9 mouse cellular contexts compared by ENCODE assay signal in the genomic region with DNA sequence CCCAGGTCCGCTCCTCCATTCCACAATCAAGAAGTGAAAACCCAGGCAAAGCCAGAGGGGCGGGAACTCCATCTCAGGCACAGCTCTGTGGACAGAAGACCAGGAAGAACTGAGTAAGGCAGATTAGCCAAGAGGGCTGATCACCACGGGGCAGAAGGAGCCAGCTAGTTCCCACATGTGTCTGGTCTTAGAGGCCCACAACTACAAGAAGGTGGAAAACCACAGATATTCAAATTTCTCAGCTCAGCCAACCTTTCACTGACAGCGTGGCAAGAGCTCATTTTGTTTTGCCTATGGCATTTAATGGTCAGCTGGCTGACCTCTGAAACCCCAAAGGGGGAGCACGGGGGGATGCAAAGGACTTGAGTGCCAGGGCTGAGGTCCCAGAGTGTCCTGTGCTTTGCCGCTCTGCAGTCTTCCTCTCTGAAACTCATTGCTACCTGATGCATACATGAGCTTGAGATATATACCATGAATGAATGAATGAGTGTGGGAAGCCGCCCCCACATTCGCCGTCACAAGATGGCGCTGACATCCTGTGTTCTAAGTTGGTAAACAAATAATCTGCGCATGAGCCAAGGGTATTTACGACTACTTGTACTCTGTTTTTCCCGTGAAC. TPM values are rescaled to one million over a fixed set of nuclear protein-coding genes. Genes with fewer than 3 reads are reported as not detected.
DNase-seq lines count a peak whose midpoint lies in the region; ATAC-seq lines count a peak whose summit lies in the region.
"Had no signal": no experiment of that assay in that cellular context is flagged by ENCODE, and none has a peak within 500 bp of the region (broad histone marks: within the 10 kb centered on the region; RNA-seq: fewer than 3 reads in every experiment).

No protein-coding gene starts in this region.

- WGBS in heart, embryonic 12.5 days: 64% methylated on average over 12 of the region's 13 CpGs
- WGBS in hindbrain, embryonic 11.5 days: 58% methylated on average over 10 of the region's 13 CpGs

- no peak overlapping the region for H3K4me3 ChIP-seq in heart, embryonic 12.5 days
- no peak overlapping the region for H3K4me3 ChIP-seq in hindbrain, embryonic 11.5 days (ENCODE audit: low read depth, low read length)

- H3K27me3 ChIP-seq in heart, embryonic 12.5 days (replicated peaks): no peaks in the 10 kb centered on the region
- no peaks in the 10 kb centered on the region for H3K27me3 ChIP-seq in hindbrain, embryonic 11.5 days (ENCODE audit: control insufficient read depth, insufficient read depth, low read length)

- 0 out of 2 replicates have a peak overlapping the region, but pooled peaks have one; percentile 20 for H3K9ac ChIP-seq in heart, embryonic 12.5 days
- no peak overlapping the region for H3K9ac ChIP-seq in hindbrain, embryonic 11.5 days (ENCODE audit: low read depth, low read length)

- peaks cover 16% of the 10 kb centered on the region for H3K9me3 ChIP-seq in heart, embryonic 12.5 days (replicated peaks)
- no peaks in the 10 kb centered on the region for H3K9me3 ChIP-seq in hindbrain, embryonic 11.5 days (ENCODE audit: control insufficient read depth, low read length)

- H3K36me3 ChIP-seq in heart, embryonic 12.5 days: peaks cover 15% of the 10 kb centered on the region
- H3K36me3 ChIP-seq in hindbrain, embryonic 11.5 days (ENCODE audit: control insufficient read depth, insufficient read depth, low read length): no peaks in the 10 kb centered on the region

- H3K4me1 ChIP-seq in heart, embryonic 12.5 days (replicated peaks): no peaks in the 10 kb centered on the region
- H3K4me1 ChIP-seq in hindbrain, embryonic 11.5 days (replicated peaks; ENCODE audit: control insufficient read depth, insufficient read depth, low read length): no peaks in the 10 kb centered on the region

- H3K4me2 ChIP-seq in heart, embryonic 12.5 days: peak overlapping the region; percentile 53
- no peak overlapping the region for H3K4me2 ChIP-seq in hindbrain, embryonic 11.5 days (replicated peaks; ENCODE audit: low read depth, low read length)

- no peak overlapping the region for H3K27ac ChIP-seq in heart, embryonic 12.5 days (ENCODE audit: poor library complexity, severe bottlenecking)
- no peak overlapping the region for H3K27ac ChIP-seq in hindbrain, embryonic 11.5 days (ENCODE audit: low read depth, low read length)

- DNase-seq in heart, adult 18-20 months: no peak
- peak; percentile 7 for DNase-seq in Muller cell, postnatal 12 days (ENCODE audit: inconsistent ontology term)
- peak; percentile 17 for DNase-seq in hindbrain, embryonic 11.5 days (ENCODE audit: low spot score)
- DNase-seq in layer of hippocampus, postnatal 10 days (ENCODE audit: low spot score in 2 of 2): no peak
- no peak for DNase-seq in urinary bladder, adult 2 months (ENCODE audit: low spot score)
- DNase-seq: lung, postnatal 36 days had no signal

- no peak for ATAC-seq in heart, embryonic 12.5 days (ENCODE audit: insufficient number of reproducible peaks, low FRiP score)
- no peak for ATAC-seq in hindbrain, embryonic 11.5 days (ENCODE audit: low FRiP score)
- 0 out of 2 replicates have a peak, but pooled peaks have one; percentile 20 for ATAC-seq in megakaryocyte progenitor cell, adult 5-6 weeks (replicated peaks; ENCODE audit: poor library complexity)
- no peak for ATAC-seq in inflammation-experienced regulatory T-cells, adult 6 months

RNA-seq across cellular contexts. Expression of a gene that starts 17.7 kb away (rescaled TPM):
- polyA plus RNA-seq in heart, embryonic 12.5 days (2016; fragmentation: Nextera tagmentation; extraction: Ambion mirVana): 5.2 and 6.1 TPM in 2 replicates
- 1 to 10 TPM; 3.6 to 4.9 TPM for total RNA-seq in heart, adult 18-20 months (2021)
- polyA plus RNA-seq in hindbrain, embryonic 11.5 days (2014; fragmentation: Nextera tagmentation; extraction: Ambion mirVana): 8.1 and 8.7 TPM in 2 replicates
- total RNA-seq in megakaryocyte progenitor cell, adult 5-6 weeks (2015): 180 and 190 TPM in 2 replicates
- total RNA-seq in megakaryocyte progenitor cell, adult 5-6 weeks (2017): 116 and 133 TPM in 2 replicates
- total RNA-seq in layer of hippocampus, postnatal 10 days (2021): 1 to 10 TPM; 7.6 to 8.8 TPM
- polyA plus RNA-seq in inflammation-experienced regulatory T-cells, adult 6 months (2017; shearing (Covaris generic)): 10 to 100 TPM; 42.7 to 71.0 (median 53.2) TPM
- polyA plus RNA-seq in urinary bladder, adult 2 months (2012; rRNA removed): 19.4 TPM in 2 replicates

RNA-seq across cellular contexts. Expression of a gene that starts 31.9 kb away (rescaled TPM):
- polyA plus RNA-seq in heart, embryonic 12.5 days (2016; fragmentation: Nextera tagmentation; extraction: Ambion mirVana): not detected in 2 replicates
- not detected for total RNA-seq in heart, adult 18-20 months (2021)
- polyA plus RNA-seq in hindbrain, embryonic 11.5 days (2014; fragmentation: Nextera tagmentation; extraction: Ambion mirVana): not detected in 2 replicates
- 103 and 110 TPM in 2 replicates for total RNA-seq in megakaryocyte progenitor cell, adult 5-6 weeks (2015)
- 81.8 and 101 TPM in 2 replicates for total RNA-seq in megakaryocyte progenitor cell, adult 5-6 weeks (2017)
- total RNA-seq in layer of hippocampus, postnatal 10 days (2021): not detected
- polyA plus RNA-seq in inflammation-experienced regulatory T-cells, adult 6 months (2017; shearing (Covaris generic)): under 1 TPM in 2 of 3 experiments, not detected in 1; 0.38 to 0.63 TPM
- 0.14 and 0.24 TPM in 2 replicates for polyA plus RNA-seq in urinary bladder, adult 2 months (2012; rRNA removed)

RNA-seq across cellular contexts. Expression of a gene that starts 48.1 kb away (rescaled TPM):
- polyA plus RNA-seq in heart, embryonic 12.5 days (2016; fragmentation: Nextera tagmentation; extraction: Ambion mirVana): 20.9 and 22.7 TPM in 2 replicates
- total RNA-seq in heart, adult 18-20 months (2021): 10 to 100 TPM; 10.1 to 10.4 TPM
- 47.5 and 47.7 TPM in 2 replicates for polyA plus RNA-seq in hindbrain, embryonic 11.5 days (2014; fragmentation: Nextera tagmentation; extraction: Ambion mirVana)
- total RNA-seq in megakaryocyte progenitor cell, adult 5-6 weeks (2015): 18.0 and 22.8 TPM in 2 replicates
- total RNA-seq in megakaryocyte progenitor cell, adult 5-6 weeks (2017): 29.0 and 30.7 TPM in 2 replicates
- total RNA-seq in layer of hippocampus, postnatal 10 days (2021): 10 to 100 TPM; 58.9 to 62.3 TPM
- 10 to 100 TPM; 32.4 to 45.8 (median 43.7) TPM for polyA plus RNA-seq in inflammation-experienced regulatory T-cells, adult 6 months (2017; shearing (Covaris generic))
- polyA plus RNA-seq in urinary bladder, adult 2 months (2012; rRNA removed): 19.4 and 20.3 TPM in 2 replicates

RNA-seq across cellular contexts. Expression of a gene that starts 48.2 kb away (rescaled TPM):
- polyA plus RNA-seq in heart, embryonic 12.5 days (2016; fragmentation: Nextera tagmentation; extraction: Ambion mirVana): 76.0 and 76.1 TPM in 2 replicates
- total RNA-seq in heart, adult 18-20 months (2021): 10 to 100 TPM; 16.7 to 16.9 TPM
- polyA plus RNA-seq in hindbrain, embryonic 11.5 days (2014; fragmentation: Nextera tagmentation; extraction: Ambion mirVana): 147 and 150 TPM in 2 replicates
- total RNA-seq in megakaryocyte progenitor cell, adult 5-6 weeks (2015): 95.8 and 106 TPM in 2 replicates
- total RNA-seq in megakaryocyte progenitor cell, adult 5-6 weeks (2017): 49.1 and 57.9 TPM in 2 replicates
- total RNA-seq in layer of hippocampus, postnatal 10 days (2021): 10 to 100 TPM; 31.6 to 36.3 TPM
- polyA plus RNA-seq in inflammation-experienced regulatory T-cells, adult 6 months (2017; shearing (Covaris generic)): 100 to 1,000 TPM; 117 to 133 (median 130) TPM
- polyA plus RNA-seq in urinary bladder, adult 2 months (2012; rRNA removed): 58.3 and 74.9 TPM in 2 replicates

Comparison
In these comparisons a context has a peak if more than half of its experiments do, and no peak if none do; other contexts are left out.
1. DNase-seq: peak in Muller cell, postnatal 12 days (single experiment) and hindbrain, embryonic 11.5 days (single experiment); none in heart, adult 18-20 months (0 of 2), layer of hippocampus, postnatal 10 days (0 of 2) and urinary bladder, adult 2 months (single experiment).